Mouse (Mus musculus) gastrocnemius, adult 18-20 months (tissue): ENCODE measurements around the gene Tgif2. TPM values are rescaled to one million over a fixed set of nuclear protein-coding genes. Genes with fewer than 3 reads are reported as not detected.
"Not testable (repeated sequence)": the region's sequence is repeated elsewhere in the genome, so short reads cannot be mapped to it uniquely, and the experiment has no call there.

Experiments
- DNase-seq: peaks from one replicate; pipeline ENCODE4 v3.0.0; 2021; ENCODE audit warnings: low spot score
- total RNA-seq, 2 experiments: library from RNA; stranded (reverse); gene quantifications; 2 replicates each; pipeline ENCODE4 v1.2.3; 2021

The Tgif2 gene
- total RNA-seq, 2 experiments from 2014 or later = 0.21 to 0.40 TPM

DNA sequence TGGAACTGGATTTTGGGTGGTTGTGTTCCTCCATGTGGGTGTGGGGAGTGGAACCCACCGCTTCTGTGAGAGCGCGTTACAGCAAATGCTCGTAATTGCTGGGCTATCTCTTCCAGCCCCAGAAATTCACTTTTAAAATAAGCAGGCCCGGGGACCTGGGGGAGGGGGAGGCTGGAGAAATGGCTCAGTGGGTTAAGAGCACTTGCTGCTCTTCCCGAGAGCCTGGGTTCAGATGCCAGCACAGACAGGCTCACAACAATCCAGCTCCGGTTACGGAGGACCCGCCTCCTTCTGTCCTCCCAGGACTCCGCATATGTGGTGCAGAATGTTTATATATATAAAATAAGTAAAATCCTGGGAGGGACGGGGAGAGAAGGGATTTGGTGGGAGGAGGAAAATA, 2.9 kb downstream of the Tgif2 start:
- no peak for DNase-seq

DNA sequence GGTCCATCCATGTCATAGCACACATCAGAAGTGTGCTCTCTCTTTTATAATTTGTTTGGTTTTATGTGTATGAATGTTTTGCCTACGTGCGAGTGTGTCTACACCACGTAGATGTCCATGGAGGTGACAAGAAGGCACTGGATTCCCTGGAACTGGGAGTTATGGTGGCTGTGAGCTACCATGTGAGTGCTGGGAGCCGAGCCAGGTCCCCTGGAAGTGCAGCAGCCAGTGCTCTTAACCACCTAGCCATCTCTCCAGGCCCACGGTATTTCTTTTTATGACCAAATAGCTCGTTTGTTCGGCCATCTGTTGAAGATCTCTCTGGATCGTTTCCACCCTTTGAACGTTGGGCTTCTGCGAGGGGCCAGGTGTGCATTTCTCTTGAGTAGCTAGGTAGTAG, 3.5 kb downstream of the Tgif2 start:
- no peak for DNase-seq

DNA sequence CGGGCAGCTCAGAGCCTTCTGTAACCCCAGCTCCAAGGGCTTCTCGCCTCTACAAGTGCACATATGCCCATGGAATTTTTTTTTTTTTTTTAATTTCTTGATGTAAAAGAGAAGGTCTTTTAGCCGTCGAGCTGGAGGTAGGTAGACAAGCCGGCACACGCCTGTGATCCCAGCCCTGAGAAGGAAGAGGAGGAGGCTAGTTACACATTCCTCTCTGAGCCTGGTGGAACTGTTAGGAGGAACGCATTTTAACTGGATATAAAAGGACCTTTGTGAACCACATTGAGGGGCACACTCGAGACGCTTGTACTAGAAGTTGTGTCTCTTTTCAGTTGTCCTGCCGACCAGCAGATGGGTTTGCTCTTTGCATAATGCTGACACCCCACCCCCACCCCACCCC, 4.9 kb downstream of the Tgif2 start:
- DNase-seq = no peak

DNA sequence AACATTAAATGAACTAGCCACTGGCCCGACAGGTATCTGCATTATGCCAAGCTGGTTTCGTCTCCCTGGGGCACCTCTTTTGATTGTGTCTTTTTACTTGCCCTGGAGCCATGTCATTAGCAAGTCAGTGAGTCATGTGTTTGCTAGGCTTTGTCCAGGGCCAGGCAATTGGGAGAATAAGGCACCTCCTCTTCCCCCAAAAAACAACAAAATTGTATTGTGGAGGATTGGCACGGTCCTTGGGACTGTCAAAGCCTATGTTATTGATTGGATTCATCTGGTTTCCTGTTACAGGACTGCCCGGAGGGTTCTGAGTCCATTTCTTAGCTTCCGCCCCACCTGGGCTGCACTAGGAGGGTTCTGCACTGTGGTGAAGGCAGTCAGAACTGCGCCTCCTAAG, 7.8 kb downstream of the Tgif2 start:
- no peak for DNase-seq

DNA sequence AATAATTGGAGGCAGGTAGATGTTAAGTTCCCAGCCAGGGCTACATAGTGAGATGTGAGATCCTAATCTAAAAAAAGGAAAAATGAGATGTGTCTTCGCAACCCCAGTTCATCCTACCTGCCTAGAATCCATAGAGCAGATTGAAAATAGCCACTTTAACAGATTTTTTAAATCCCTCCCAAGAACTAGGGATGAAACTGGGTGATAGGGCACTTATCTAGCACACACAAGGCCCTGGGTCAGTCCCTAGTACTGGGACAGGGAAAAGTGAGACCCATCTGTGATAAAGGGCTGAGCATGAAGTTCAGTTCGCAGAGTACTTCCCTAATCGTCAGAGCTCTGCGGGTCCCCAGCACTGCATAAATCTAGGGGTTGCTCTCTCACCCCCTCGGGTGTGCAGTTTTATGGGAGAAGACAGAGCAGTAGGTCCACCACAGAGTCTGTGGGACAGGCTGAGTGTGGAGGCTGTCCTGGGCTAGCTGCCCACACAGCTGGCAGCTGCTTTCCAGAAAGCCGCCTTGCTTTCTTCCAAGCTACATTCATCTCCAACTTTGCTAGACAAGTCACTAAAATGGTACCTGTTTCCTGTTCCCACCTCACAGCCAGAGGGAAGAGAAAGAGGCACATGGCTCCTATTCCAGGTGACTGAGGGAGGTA, 8.8 kb downstream of the Tgif2 start:
- no peak for DNase-seq

DNA sequence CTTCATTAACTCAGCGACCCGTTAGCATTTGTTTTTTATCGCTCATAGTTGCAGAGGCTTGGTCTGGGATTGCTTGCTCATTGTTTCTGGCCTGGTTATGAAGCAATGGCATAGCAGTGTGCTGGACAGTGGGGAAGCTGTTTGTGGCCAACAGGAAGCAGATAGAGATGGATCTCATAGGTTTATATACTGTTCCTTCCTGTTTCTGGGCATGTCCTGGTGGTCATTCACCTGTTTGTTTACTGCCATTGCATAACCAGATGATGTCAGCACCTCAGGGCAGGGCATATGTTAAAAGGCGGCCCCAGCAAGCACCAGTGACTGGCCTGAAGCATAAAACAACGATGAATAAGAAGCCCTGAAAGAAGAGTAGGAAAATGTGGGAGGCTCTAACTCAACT, 10.7 kb downstream of the Tgif2 start:
- DNase-seq = no peak

DNA sequence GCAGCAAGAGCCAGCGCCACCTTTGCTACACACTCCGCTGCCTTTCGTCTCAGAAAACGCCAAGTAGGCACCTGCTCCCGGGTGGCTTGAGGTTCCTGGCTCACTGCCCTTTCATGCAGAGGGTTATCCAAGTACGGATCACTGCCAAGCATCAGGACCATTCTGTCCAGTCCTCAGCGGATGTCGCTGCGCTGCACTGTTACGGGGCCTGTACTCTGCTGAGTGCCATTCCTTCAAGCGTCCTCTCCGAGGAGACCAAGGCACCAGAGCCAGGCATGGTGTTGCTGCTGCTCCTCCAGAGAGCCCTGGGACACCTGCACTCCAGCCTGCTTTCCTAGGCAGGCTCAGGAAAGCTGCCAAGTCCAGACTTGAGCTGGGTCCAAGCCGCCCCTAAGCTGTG, 13.8 kb downstream of the Tgif2 start:
- DNase-seq = not testable (repeated sequence)

DNA sequence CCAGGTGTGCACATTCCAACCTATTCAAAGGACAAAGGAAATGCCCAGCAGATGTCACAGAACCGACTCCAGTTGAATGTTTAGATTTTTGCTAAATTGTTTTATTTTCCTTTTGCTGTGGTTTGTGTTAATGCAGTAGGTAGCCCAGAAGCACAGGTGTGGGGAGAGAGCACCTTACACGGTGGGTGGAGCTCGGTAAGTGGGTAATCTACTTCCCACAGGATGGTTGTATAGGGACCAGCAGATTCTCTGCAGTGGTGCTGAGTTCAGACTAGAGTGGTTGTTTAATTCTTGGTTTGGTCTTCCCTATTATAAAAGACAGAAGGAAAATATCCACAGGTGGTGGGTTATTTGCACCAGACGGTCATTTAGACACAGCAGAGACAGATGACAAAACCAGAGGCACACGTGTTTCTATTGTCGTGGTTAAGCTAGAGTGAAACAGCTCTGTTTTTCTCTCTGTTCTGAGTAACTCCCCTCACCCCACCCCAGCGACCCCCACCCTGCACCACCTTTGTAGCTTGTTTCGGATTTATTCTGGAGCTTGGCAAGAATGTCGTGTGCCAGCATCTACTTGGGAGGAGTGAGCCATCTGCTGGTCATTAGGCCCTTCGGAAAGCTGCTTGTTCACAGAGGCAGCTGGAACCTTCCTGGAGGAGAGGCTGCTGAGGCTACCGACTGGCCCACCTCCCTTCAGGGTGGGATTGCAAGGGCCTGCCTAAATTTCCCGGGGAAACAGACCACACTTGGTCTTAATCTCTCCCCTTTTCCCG, 14.4 kb downstream of the Tgif2 start:
- DNase-seq = not testable (repeated sequence)

DNA sequence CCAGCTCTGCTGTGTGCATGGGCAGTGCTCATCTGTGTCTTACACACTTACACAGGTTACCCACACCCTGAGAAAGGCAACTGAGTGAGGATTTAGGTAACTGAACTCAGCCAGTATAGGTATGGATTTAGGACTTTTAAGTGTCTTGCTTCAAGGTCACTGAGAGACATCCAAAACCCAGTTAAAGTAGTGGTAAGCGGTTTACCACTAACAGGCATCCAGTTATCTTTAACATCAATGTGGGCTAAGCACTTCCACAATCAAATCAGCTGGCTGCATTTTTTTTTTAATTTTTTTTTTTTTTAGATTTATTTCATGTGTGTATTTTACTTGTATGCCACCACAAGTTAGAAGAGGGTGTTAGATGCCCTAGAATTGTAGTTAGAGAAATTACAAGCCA, 16.5 kb downstream of the Tgif2 start:
- DNase-seq = no peak

DNA sequence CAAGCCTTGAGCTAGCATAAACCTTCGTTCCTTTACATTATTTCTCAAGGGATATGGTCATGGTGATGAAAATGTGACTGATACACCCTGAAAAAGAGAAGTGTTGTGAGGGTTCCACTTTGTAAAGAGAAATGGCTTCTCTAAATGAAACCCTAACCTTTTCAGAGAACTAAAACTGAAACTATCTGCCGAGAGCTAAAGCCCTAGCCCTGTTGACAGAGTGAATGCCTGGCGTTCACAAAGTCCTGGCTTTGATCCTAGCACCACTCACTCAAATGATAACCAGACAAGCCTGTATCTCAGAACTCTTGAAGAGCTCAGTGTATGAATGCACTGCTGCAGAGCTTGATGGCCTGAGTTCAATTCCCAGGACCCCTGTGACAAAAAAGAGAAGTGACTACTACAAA, 17.6 kb downstream of the Tgif2 start:
- DNase-seq = no peak

DNA sequence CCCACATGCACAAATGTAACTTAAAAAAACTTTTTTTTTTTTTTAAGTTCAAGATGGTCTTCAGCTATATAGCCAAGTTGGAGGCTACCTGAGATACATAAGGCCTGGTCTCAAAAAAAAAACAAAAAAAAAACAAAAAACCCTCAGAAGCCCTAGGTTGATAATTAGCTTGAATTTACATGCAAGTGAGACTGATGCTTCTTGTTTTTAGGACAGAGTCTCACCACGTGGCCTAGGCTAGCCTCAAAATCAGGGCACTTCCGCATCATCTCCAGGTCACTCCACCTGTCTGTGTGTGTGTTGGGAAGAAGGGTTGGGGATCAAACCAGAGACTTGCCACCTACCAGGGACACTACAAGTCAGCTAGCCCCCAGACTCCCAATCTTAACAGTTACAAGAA, 18.0 kb downstream of the Tgif2 start, which contains the start of gene 4930518I15Rik:
TSS of gene 4930518I15Rik (minus strand) at position 112 of the 400 bp plus-strand sequence.
- no peak for DNase-seq

DNA sequence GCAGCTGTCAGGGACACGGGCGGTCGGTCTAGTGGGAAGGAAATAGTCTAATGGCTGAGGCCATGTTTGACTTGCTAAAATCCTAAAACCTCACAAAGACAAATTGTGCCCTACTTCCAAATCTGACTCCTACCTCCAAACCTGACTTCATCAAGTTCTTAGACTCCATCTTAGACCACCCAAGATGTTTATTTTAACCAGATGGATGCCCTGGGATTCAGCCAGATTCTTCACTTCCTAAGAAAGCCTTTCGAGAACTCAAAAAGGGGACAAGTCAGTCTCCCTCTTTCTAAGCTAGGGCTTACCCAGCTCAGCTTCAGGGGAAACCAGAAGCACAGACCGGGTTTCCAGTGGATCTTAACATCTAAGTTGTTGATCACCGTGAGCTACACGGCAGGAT, 18.9 kb downstream of the Tgif2 start:
- DNase-seq = no peak

DNA sequence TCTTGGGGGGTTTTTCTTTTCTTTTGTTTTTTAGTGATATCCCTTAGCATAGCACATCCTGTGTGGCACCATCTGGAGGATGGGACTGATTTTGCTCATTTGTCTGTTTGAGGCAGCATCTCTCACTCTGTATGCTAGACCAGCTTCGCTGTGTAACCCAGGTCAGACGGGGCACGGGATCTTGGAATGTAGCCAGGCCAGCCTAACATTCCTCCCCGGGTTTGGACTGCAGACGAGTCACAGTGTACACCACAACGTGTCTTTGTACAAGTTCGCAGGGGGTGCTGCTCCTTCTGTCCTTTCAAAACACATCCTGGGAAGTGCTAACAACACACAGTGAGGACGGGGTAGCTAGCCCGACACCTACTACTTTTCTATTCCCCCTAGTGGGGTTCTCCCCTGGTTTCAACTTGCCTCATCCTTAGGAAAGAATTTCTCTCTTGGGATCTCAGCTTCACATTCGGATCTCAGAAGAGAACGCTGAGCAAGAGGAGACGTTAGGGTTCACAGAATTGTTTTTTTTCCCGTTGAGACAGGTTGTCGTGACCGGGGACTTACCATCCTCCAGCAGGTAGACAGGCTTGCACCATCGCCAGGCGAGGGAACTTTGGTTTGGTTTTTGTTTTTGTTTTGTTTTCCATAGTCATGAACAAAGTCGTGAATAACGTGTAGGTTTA, 22.4 kb downstream of the Tgif2 start:
- DNase-seq = peak; percentile 9

DNA sequence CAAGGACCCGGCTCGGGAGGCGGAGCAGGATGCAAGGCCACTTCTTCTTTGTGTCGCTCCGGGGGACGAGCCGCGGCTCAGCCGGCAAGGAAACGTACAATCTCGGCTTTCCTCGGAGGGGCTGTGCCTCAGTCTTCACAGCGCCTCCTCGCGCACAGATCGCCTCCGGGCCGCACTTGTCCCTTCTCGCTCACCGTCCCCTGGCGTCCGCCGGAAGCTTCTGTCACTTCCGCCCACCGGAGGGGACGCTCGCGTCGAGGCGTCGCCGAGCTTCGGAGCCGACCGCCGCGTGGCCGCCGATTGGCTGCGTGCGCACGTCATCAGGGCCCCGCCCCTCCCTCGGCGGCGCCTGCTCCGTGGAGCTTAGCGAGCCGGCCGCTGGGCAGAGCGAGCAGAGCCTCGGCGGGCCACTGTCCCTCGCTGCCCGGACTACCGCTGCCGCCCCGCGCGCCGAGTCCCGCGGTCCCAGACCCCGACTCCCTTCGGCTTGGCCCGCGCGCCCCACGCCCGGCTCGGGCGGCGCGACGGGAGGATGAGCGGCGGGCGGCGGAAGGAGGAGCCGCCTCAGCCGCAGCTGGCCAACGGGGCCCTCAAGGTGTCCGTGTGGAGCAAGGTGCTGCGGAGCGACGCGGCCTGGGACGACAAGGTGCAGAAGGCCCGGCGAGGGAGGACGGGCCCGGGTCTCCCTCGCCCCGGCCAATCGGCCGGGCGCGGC, 23.1 kb downstream of the Tgif2 start, which contains the start of gene Rab5if:
TSS of gene Rab5if (plus strand) at position 357 of the 715 bp plus-strand sequence.
- DNase-seq = peak; percentile 98

DNA sequence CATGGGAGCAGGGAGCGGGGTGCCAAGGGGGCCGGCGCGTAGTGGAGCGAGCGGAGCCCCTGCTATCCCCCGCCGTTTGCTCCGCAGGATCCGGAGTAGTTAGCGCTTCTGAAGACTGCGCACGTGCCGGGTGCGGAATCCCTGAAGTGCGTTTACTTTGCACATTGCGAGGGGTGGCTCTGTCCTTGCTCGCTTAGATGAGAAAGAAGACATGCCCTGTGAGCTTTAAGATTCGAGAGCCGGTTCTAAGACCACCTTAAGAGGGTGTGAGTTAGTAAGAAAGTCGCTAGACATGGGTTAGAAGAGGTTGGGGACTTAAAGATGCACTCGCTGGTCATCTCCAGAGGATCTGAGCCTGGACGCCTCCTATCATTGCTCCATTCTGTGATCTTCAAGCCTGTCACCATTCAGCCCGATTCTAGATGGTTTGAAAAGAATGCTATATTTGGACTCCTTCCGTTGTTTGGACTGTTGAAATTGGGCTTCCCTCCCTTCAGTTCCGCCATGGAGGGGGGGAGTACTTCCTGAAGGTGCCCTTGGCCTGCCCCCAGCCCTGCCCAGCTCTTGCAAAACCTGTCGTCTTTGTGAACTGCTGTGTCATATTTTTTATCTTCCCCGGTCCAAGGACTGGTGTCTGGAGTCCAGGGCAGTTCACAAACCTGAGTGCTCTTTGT, 23.8 kb downstream of the Tgif2 start:
- peak; percentile 21 for DNase-seq

DNA sequence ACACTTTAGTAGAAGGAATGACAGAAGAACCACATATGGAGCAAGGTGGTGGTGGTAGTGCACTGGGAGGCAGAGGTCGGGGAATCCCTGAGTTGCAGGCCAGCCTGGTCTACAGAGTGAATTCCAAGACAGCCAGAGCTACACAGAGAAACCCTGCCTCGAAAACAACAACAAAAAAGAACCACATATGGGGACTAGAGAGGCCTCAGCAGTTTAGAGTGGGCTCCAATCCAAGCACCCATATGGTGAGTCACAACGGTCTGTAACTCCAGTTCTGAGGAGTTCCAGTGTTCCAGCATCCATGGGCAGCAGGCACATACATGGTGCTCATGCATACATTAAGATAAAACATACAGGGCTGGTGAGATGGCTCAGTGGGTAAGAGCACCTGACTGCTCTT, 24.7 kb downstream of the Tgif2 start:
- DNase-seq = no peak

DNA sequence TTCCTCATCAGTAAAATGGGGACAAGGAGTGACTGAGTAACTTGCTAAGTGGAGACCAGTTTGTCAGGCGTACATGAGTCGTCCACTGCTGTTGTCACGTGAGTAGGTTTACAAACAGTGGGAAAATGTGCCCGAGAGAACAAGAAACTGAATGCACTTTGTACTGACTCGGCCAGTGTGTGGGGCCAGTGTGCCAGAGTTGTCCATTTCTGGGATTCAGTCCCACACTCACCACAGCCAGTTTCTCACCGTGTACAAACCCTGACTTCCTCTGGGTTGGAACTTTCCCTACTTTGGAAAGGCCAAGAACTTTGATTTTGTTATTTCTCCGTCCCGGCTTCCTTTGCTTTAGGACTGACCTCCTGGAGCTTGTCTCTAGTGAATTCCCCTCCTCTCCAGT, 29.2 kb downstream of the Tgif2 start:
- DNase-seq = peak; percentile 9

DNA sequence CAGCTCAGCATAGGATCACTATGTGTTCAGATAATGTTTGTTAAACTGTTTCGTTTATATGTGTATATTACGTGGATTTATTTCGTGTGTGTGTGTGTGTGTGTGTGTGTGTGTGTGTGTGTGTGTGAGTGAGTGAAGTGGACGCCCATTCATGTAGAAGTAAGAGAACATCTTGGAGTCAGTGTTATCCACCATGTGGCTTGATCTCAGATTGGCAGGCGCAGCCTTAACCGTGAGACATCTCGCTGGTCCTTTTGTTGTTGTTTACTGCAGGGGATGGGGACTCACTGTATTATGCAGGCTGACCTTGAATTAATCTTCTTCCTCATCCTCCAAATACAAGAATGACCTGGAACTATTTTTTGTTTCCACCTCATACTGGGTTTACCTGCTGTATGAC, 29.7 kb downstream of the Tgif2 start:
- no peak for DNase-seq

DNA sequence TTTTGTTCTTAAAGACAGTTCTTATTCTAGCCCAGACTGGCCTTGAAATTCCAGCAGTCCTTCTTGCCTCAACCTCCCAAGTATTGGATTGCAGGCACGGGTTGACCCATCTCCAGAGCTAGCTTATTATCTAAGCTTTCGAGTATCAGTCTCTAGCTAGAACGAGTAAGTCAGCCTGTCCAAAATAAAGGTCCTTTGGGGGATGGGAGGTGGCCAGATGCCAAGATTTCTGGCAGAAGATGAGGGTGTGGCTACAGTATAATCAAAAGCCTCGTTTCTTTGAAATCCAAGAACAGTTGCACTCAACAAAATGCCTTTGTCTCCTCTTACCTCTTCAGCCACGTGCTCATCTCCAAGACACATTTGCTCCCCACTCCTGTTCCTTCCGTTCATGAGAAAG, 30.7 kb downstream of the Tgif2 start:
- peak; percentile 45 for DNase-seq

DNA sequence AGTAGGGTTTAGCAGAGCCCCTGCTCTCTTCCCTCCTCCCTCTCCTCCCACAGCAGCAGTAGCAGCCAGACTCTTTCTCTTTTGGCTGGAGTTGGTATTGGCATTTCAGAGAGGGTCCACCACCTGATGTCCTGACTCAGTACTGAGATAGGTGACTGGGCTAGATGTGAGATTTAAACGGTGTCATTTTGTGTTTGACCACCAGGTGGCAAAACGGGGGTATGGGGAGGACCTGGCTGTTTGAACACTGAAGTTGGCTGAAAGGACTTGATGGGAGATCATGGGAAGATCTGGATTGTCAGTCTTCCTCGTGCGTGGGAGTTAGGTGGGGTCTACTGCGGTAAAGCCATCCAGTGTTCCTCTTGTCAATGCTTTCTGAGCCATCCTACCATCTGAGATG, 33.8 kb downstream of the Tgif2 start:
- peak; percentile 44 for DNase-seq

DNA sequence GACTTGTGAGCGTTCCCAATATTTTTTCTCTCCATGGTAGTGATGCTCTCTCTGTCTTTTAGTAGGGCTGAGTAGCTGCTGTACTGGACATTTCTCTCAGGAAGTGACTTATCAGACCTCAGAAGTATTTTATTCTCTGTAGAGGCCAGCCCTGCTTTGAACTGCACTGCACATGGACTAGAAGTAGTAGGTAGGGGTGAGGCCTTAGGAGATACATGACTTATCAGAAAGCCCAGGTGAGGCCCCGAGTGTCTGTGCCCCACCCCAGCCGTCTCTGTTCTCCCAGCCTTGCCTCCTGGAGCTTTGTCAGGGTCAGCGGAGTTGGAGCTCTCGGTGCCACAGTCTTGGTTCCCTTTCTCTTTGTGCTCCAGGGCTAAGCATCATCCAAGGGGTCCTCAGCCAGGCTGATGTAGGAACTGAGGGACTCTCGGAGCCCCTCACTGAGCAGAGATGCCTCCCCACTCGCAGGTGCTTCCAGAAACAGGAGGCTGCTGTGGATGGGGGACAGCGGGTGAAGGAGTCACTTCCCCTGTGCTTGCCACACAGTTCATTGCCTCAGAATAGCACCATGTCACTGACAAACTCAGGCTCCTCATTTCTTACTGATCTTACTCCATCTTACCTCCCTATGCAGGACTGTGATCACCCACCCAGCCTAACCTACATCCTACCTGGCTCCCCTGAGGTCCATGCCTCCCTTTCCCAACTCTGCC, 34.4 kb downstream of the Tgif2 start:
- DNase-seq = no peak
